Mouse (Mus musculus): ENCODE data around the gene Bmpr1a.
"Not testable (repeated sequence)": the region's sequence is repeated elsewhere in the genome, so short reads cannot be mapped to it uniquely, and the experiment has no call there.

The Bmpr1a gene

GRCm38 (mm10) chr14:34447659-34448058 lies 55.5 kb downstream of the Bmpr1a start:
- DNase-seq, result no peak

GRCm38 (mm10) chr14:34446624-34447023 lies 56.5 kb downstream of the Bmpr1a start:
- no peak for DNase-seq

- no peak for DNase-seq
Measured at GRCm38 (mm10) chr14:34445348-34445747, 57.8 kb downstream of the Bmpr1a start.

- no peak for DNase-seq
Measured at GRCm38 (mm10) chr14:34444924-34445323, 58.2 kb downstream of the Bmpr1a start.

- DNase-seq, result no peak
Measured at GRCm38 (mm10) chr14:34444368-34444767, 58.8 kb downstream of the Bmpr1a start.

- no peak for DNase-seq
Measured at GRCm38 (mm10) chr14:34442531-34442930, 60.6 kb downstream of the Bmpr1a start.

GRCm38 (mm10) chr14:34440526-34441066 lies 62.5 kb downstream of the Bmpr1a start:
- DNase-seq, result no peak

- DNase-seq, result no peak
Measured at GRCm38 (mm10) chr14:34429069-34429468, 74.1 kb downstream of the Bmpr1a start.

GRCm38 (mm10) chr14:34428274-34428673 lies 74.9 kb downstream of the Bmpr1a start:
- no peak for DNase-seq

- DNase-seq, result no peak
Measured at GRCm38 (mm10) chr14:34421078-34421477, 82.1 kb downstream of the Bmpr1a start.

GRCm38 (mm10) chr14:34417501-34417900 lies 85.6 kb downstream of the Bmpr1a start:
- DNase-seq, result no peak

- not testable (repeated sequence) for DNase-seq
Measured at GRCm38 (mm10) chr14:34416946-34417345, 86.2 kb downstream of the Bmpr1a start.

- DNase-seq, result no peak
Measured at GRCm38 (mm10) chr14:34412164-34412896, 90.8 kb downstream of the Bmpr1a start.

GRCm38 (mm10) chr14:34410716-34411115 lies 92.4 kb downstream of the Bmpr1a start:
- no peak for DNase-seq

- no peak for DNase-seq
Measured at GRCm38 (mm10) chr14:34403424-34403823, 99.7 kb downstream of the Bmpr1a start.

GRCm38 (mm10) chr14:34402871-34403270 lies 100.3 kb downstream of the Bmpr1a start:
- peak; percentile 10 for DNase-seq

GRCm38 (mm10) chr14:34401135-34401534 lies 102.0 kb downstream of the Bmpr1a start:
- peak; percentile 84 for DNase-seq

GRCm38 (mm10) chr14:34400021-34400420 lies 103.1 kb downstream of the Bmpr1a start:
- DNase-seq, result no peak

- DNase-seq, result no peak
Measured at GRCm38 (mm10) chr14:34399301-34399700, 103.8 kb downstream of the Bmpr1a start.

- DNase-seq, result no peak
Measured at GRCm38 (mm10) chr14:34398901-34399300, 104.2 kb downstream of the Bmpr1a start.

- DNase-seq, result no peak
Measured at GRCm38 (mm10) chr14:34397871-34398270, 105.3 kb downstream of the Bmpr1a start.

- DNase-seq, result no peak
Measured at GRCm38 (mm10) chr14:34393295-34393694, 109.8 kb downstream of the Bmpr1a start.

- DNase-seq, result no peak
Measured at GRCm38 (mm10) chr14:34382921-34383704, 120.0 kb downstream of the Bmpr1a start.
